Mouse (Mus musculus) ovary, postnatal 10 days (tissue): ENCODE measurements around the gene Rnf20.

ENCODE experiments used
- DNase-seq: peaks from one replicate; pipeline ENCODE4 v3.0.0; 2022; ENCODE audit warnings: low spot score

Rnf20 gene

GRCm38 (mm10) chr4:49661664-49662063 lies 29.9 kb downstream of the Rnf20 start:
- no peak for DNase-seq

- DNase-seq: no peak
Measured at GRCm38 (mm10) chr4:49662231-49662630, 30.4 kb downstream of the Rnf20 start.

GRCm38 (mm10) chr4:49664850-49665249 lies 33.0 kb downstream of the Rnf20 start:
- no peak for DNase-seq

GRCm38 (mm10) chr4:49676071-49676470 lies 44.3 kb downstream of the Rnf20 start:
- DNase-seq: no peak

- DNase-seq: no peak
Measured at GRCm38 (mm10) chr4:49676790-49677189, 45.0 kb downstream of the Rnf20 start.

- DNase-seq: no peak
Measured at GRCm38 (mm10) chr4:49680171-49680875, 48.5 kb downstream of the Rnf20 start.

- no peak for DNase-seq
Measured at GRCm38 (mm10) chr4:49681812-49682211, 50.0 kb downstream of the Rnf20 start, which contains the start of gene Ppp3r2. Gene Ppp3r2 (minus strand): TSS chr4:49682024.

GRCm38 (mm10) chr4:49688594-49689288 lies 56.9 kb downstream of the Rnf20 start:
- no peak for DNase-seq

- DNase-seq: no peak
Measured at GRCm38 (mm10) chr4:49691405-49692194, 59.8 kb downstream of the Rnf20 start.
